Mouse (Mus musculus): ENCODE data around the gene Dchs2.
"Not testable (repeated sequence)": the region's sequence is repeated elsewhere in the genome, so short reads cannot be mapped to it uniquely, and the experiment has no call there.

Gene Dchs2

GRCm38 (mm10) chr3:83127726-83128448 lies at the start of gene Dchs2:
Gene Dchs2, plus strand, starts transcription at chr3:83127948.
- no peak for DNase-seq

GRCm38 (mm10) chr3:83080567-83081055 lies 47.1 kb upstream of the Dchs2 start:
- DNase-seq: peak; percentile 46

- DNase-seq: no peak
Observed at GRCm38 (mm10) chr3:83097586-83097985, 30.2 kb upstream of the Dchs2 start.

- no peak for DNase-seq
Observed at GRCm38 (mm10) chr3:83098546-83099034, 29.2 kb upstream of the Dchs2 start.

GRCm38 (mm10) chr3:83099139-83099538 lies 28.6 kb upstream of the Dchs2 start:
- DNase-seq: no peak

- no peak for DNase-seq
Observed at GRCm38 (mm10) chr3:83099651-83100050, 28.1 kb upstream of the Dchs2 start.

- DNase-seq: no peak
Observed at GRCm38 (mm10) chr3:83102286-83102685, 25.5 kb upstream of the Dchs2 start.

- DNase-seq: no peak
Observed at GRCm38 (mm10) chr3:83110163-83110562, 17.6 kb upstream of the Dchs2 start.

GRCm38 (mm10) chr3:83111485-83112261 lies 16.1 kb upstream of the Dchs2 start:
- DNase-seq: no peak

GRCm38 (mm10) chr3:83112869-83113268 lies 14.9 kb upstream of the Dchs2 start:
- DNase-seq: no peak

- no peak for DNase-seq
Observed at GRCm38 (mm10) chr3:83114946-83115345, 12.8 kb upstream of the Dchs2 start.

GRCm38 (mm10) chr3:83117592-83117991 lies 10.2 kb upstream of the Dchs2 start:
- no peak for DNase-seq

GRCm38 (mm10) chr3:83123945-83124344 lies 3.8 kb upstream of the Dchs2 start:
- DNase-seq: not testable (repeated sequence)

- peak; percentile 33 for DNase-seq
Observed at GRCm38 (mm10) chr3:83127088-83127725, 541 bp upstream of the Dchs2 start.

- DNase-seq: no peak
Observed at GRCm38 (mm10) chr3:83128449-83128922, 738 bp downstream of the Dchs2 start.

- no peak for DNase-seq
Observed at GRCm38 (mm10) chr3:83129151-83129550, 1.4 kb downstream of the Dchs2 start.

GRCm38 (mm10) chr3:83136413-83136812 lies 8.7 kb downstream of the Dchs2 start:
- DNase-seq: no peak

GRCm38 (mm10) chr3:83138820-83139219 lies 11.1 kb downstream of the Dchs2 start:
- DNase-seq: no peak

GRCm38 (mm10) chr3:83145610-83146009 lies 17.9 kb downstream of the Dchs2 start:
- DNase-seq: no peak

GRCm38 (mm10) chr3:83147273-83148054 lies 19.7 kb downstream of the Dchs2 start:
- no peak for DNase-seq

- DNase-seq: no peak
Observed at GRCm38 (mm10) chr3:83148055-83148447, 20.3 kb downstream of the Dchs2 start.

GRCm38 (mm10) chr3:83148508-83148907 lies 20.8 kb downstream of the Dchs2 start:
- no peak for DNase-seq

Measured in liver (tissue).